Mouse (Mus musculus) cerebellum, adult 2 months (tissue): Measurements from ENCODE around the gene Mmd. TPM values are rescaled to one million over a fixed set of nuclear protein-coding genes. Genes with fewer than 3 reads are reported as not detected.

Experiments used
- DNase-seq, 2 experiments: peaks; one replicate each; pipeline ENCODE4 v3.0.0; 2021
- H3K27ac ChIP-seq: fragments of 200-500 bp; 2 replicates; pipeline ENCODE4 v1.5.1; 2012; ENCODE audit warnings: low read length, control low read depth, inconsistent platforms; ENCODE audit not compliant: insufficient read depth
- H3K27me3 ChIP-seq: fragments of 200-500 bp; 2 replicates; pipeline ENCODE4 v1.6.1; 2012; ENCODE audit warnings: inconsistent platforms, mild to moderate bottlenecking, low read length, moderate library complexity; ENCODE audit not compliant: control insufficient read depth, insufficient read depth
- H3K4me1 ChIP-seq: fragments of 200-500 bp; 2 replicates; pipeline ENCODE4 v1.6.1; 2011; ENCODE audit warnings: low read length; ENCODE audit not compliant: control insufficient read depth, insufficient read depth
- H3K4me3 ChIP-seq: fragments of 200-500 bp; replicated peaks from 2 replicates; pipeline ENCODE3; 2011; ENCODE audit warnings: mild to moderate bottlenecking, low read depth, low read length, control low read depth; ENCODE audit not compliant: insufficient read depth
- CTCF ChIP-seq: fragments of 200-500 bp; IDR thresholded peaks from 2 replicates; pipeline ENCODE4 v1.5.1; 2011; ENCODE audit warnings: low read depth, mild to moderate bottlenecking, control low read depth, low read length, moderate library complexity, borderline replicate concordance; ENCODE audit not compliant: insufficient read depth
- POLR2A ChIP-seq: fragments of 200-500 bp; IDR thresholded peaks from 2 replicates; pipeline ENCODE4 v1.6.1; 2011; ENCODE audit warnings: low read length, control low read depth, borderline replicate concordance; ENCODE audit not compliant: insufficient read depth
- WGBS: fragments of 180-500 bp; shearing (Covaris S2); methylation state at CpG from one replicate; pipeline ENCODE4 v1.1.7; 2018; 5-methylcytosine and 5-hydroxymethylcytosine counted together
- polyA plus RNA-seq: library from polyadenylated mRNA; depleted of rRNA; stranded (reverse); fragments of >200 nt; gene quantifications from 2 replicates; pipeline ENCODE4 v1.2.3, GENCODE M21; 2012

Mmd gene
- polyA plus RNA-seq, 1 experiment, result 27.3 TPM

GRCm38 (mm10) chr11:90259826-90260225 is 10.6 kb downstream of the Mmd start:
- WGBS, result 94% methylated on average over 9 of the region's 9 CpGs
- no peak for TF ChIP-seq CTCF
- TF ChIP-seq POLR2A, result no peak
- no peak overlapping the region for H3K27ac ChIP-seq
- DNase-seq, result no peak
- no peak overlapping the region for H3K4me3 ChIP-seq
- H3K4me1 ChIP-seq, result no peaks in the 10 kb centered on the region
- no peaks in the 10 kb centered on the region for H3K27me3 ChIP-seq

GRCm38 (mm10) chr11:90264180-90264579 is 14.9 kb downstream of the Mmd start:
- 87% methylated on average over 11 of the region's 11 CpGs for WGBS
- no peak for TF ChIP-seq POLR2A
- TF ChIP-seq CTCF, result no peak
- no peak overlapping the region for H3K27ac ChIP-seq

GRCm38 (mm10) chr11:90265581-90265980 is 16.3 kb downstream of the Mmd start:
- no peaks in the 10 kb centered on the region for H3K27me3 ChIP-seq
- DNase-seq, result no peak
- H3K4me3 ChIP-seq, result no peak overlapping the region
- H3K27ac ChIP-seq, result no peak overlapping the region
- 89% methylated on average over 7 of the region's 7 CpGs for WGBS
- no peaks in the 10 kb centered on the region for H3K4me1 ChIP-seq
- TF ChIP-seq CTCF, result no peak

More at GRCm38 (mm10) chr11:90264180-90264579, 14.9 kb downstream of the Mmd start:
- no peak overlapping the region for H3K4me3 ChIP-seq
- H3K4me1 ChIP-seq, result no peaks in the 10 kb centered on the region
- DNase-seq, result no peak
- no peaks in the 10 kb centered on the region for H3K27me3 ChIP-seq

GRCm38 (mm10) chr11:90268934-90269333 is 19.7 kb downstream of the Mmd start:
- H3K4me1 ChIP-seq, result no peaks in the 10 kb centered on the region
- DNase-seq, result no peak
- WGBS, result 82% methylated on average over 5 of the region's 5 CpGs
- H3K4me3 ChIP-seq, result no peak overlapping the region
- H3K27ac ChIP-seq, result no peak overlapping the region
- H3K27me3 ChIP-seq, result no peaks in the 10 kb centered on the region
- no peak for TF ChIP-seq CTCF
- TF ChIP-seq POLR2A, result no peak

- H3K27ac ChIP-seq, result no peak overlapping the region
- no peak for TF ChIP-seq POLR2A
- TF ChIP-seq CTCF, result no peak
- WGBS, result 41% methylated on average over 18 of the region's 18 CpGs
- no peaks in the 10 kb centered on the region for H3K27me3 ChIP-seq
- no peaks in the 10 kb centered on the region for H3K4me1 ChIP-seq
- DNase-seq, result no peak
- no peak overlapping the region for H3K4me3 ChIP-seq
Measured at GRCm38 (mm10) chr11:90269398-90270123, 20.3 kb downstream of the Mmd start.

- H3K4me3 ChIP-seq, result no peak overlapping the region
- TF ChIP-seq POLR2A (no peak), CTCF (no peak)
- H3K27ac ChIP-seq, result no peak overlapping the region
- H3K27me3 ChIP-seq, result no peaks in the 10 kb centered on the region
- no peaks in the 10 kb centered on the region for H3K4me1 ChIP-seq
- 77% methylated on average over 11 of the region's 11 CpGs for WGBS
- DNase-seq, result no peak
Measured at GRCm38 (mm10) chr11:90270132-90270877, 21.0 kb downstream of the Mmd start.

GRCm38 (mm10) chr11:90274187-90274586 is 24.9 kb downstream of the Mmd start:
- peaks cover 5% of the 10 kb centered on the region; the same call in 1 of the 2 replicates for H3K4me1 ChIP-seq
- WGBS, result 31% methylated on average over 1 of the region's 1 CpGs
- no peak for DNase-seq
- TF ChIP-seq CTCF, result no peak
- TF ChIP-seq POLR2A, result no peak
- no peak overlapping the region for H3K4me3 ChIP-seq
- H3K27me3 ChIP-seq, result no peaks in the 10 kb centered on the region
- H3K27ac ChIP-seq, result no peak overlapping the region

GRCm38 (mm10) chr11:90275663-90276062 is 26.4 kb downstream of the Mmd start:
- Histone ChIP-seq H3K4me3 (no peak overlapping the region), H3K4me1 (peaks cover 5% of the 10 kb centered on the region; the same call in 1 of the 2 replicates), H3K27ac (no peak overlapping the region), H3K27me3 (no peaks in the 10 kb centered on the region)
- WGBS, result 68% methylated on average over 7 of the region's 7 CpGs
- no peak for DNase-seq
- TF ChIP-seq POLR2A, result no peak
- no peak for TF ChIP-seq CTCF
